Mouse (Mus musculus): ENCODE results near the gene Gm3250.
"Not testable (repeated sequence)": the region's sequence is repeated elsewhere in the genome, so short reads cannot be mapped to it uniquely, and the experiment has no call there.

Gene Gm3250

GRCm38 (mm10) chr10:77751254-77751653 lies 31.1 kb downstream of the Gm3250 start, which contains the start of gene Gm9736:
Gm9736 (minus strand) TSS chr10:77751354.
- not testable (repeated sequence) for DNase-seq (ENCODE audit: low spot score in 2 of 2)

GRCm38 (mm10) chr10:77750686-77751085 lies 31.7 kb downstream of the Gm3250 start:
- not testable (repeated sequence) for DNase-seq (ENCODE audit: low spot score in 2 of 2)

GRCm38 (mm10) chr10:77741924-77742688 lies 40.2 kb downstream of the Gm3250 start, which contains the start of gene Gm18596:
Gm18596 (minus strand) TSS chr10:77742638.
- DNase-seq (ENCODE audit: low spot score in 2 of 2): not testable (repeated sequence)

GRCm38 (mm10) chr10:77738929-77739328 lies 43.4 kb downstream of the Gm3250 start:
- DNase-seq (ENCODE audit: low spot score in 2 of 2): no peak

GRCm38 (mm10) chr10:77735928-77736327 lies 46.4 kb downstream of the Gm3250 start:
- no peak for DNase-seq (ENCODE audit: low spot score in 2 of 2)

Measured in frontal cortex, postnatal 25 days (tissue).